Mouse (Mus musculus) lung, embryonic 15.5 days (tissue): Measurements from ENCODE around the gene Zbtb18. TPM values are rescaled to one million over a fixed set of nuclear protein-coding genes. Genes with fewer than 3 reads are reported as not detected.

Experiments used
- ATAC-seq: fragments of 200-750 bp; cut with Nextera tagmentation; 2 replicates; pipeline ENCODE4 v1.8.0; 2017; ENCODE audit warnings: moderate number of reproducible peaks, borderline replicate concordance; ENCODE audit not compliant: low FRiP score, low TSS enrichment; ENCODE audit errors: extremely low read depth
- H3K27ac ChIP-seq: fragments of 300-500 bp; sonication (generic); 2 replicates; pipeline ENCODE4 v1.5.1; 2015; ENCODE audit warnings: moderate library complexity, mild to moderate bottlenecking, inconsistent platforms
- H3K27me3 ChIP-seq: fragments of 300-500 bp; sonication (generic); 2 replicates; pipeline ENCODE4 v1.6.1; 2015; ENCODE audit warnings: inconsistent platforms
- H3K36me3 ChIP-seq: fragments of 300-500 bp; sonication (generic); 2 replicates; pipeline ENCODE4 v1.6.1; 2015; ENCODE audit warnings: inconsistent platforms
- H3K4me1 ChIP-seq: fragments of 300-500 bp; sonication (generic); 2 replicates; pipeline ENCODE4 v1.6.1; 2015; ENCODE audit warnings: inconsistent platforms
- H3K4me2 ChIP-seq: fragments of 300-500 bp; sonication (generic); 2 replicates; pipeline ENCODE4 v1.6.1; 2015; ENCODE audit warnings: inconsistent platforms, mild to moderate bottlenecking, moderate library complexity
- H3K4me3 ChIP-seq: fragments of 300-500 bp; sonication (generic); 2 replicates; pipeline ENCODE4 v1.5.1; 2015; ENCODE audit warnings: mild to moderate bottlenecking, inconsistent platforms
- H3K9ac ChIP-seq: fragments of 300-500 bp; sonication (generic); 2 replicates; pipeline ENCODE4 v1.6.1; 2015; ENCODE audit warnings: inconsistent platforms
- H3K9me3 ChIP-seq: fragments of 300-500 bp; sonication (generic); 2 replicates; pipeline ENCODE4 v1.6.1; 2016; ENCODE audit warnings: inconsistent platforms
- WGBS: fragments of 180-500 bp; shearing (Covaris S2); methylation state at CpG from one replicate; pipeline ENCODE4 v1.1.7; 2015; 5-methylcytosine and 5-hydroxymethylcytosine counted together
- polyA plus RNA-seq: library from polyadenylated mRNA; unstranded; fragments of >200 nt; fragmentation: Nextera tagmentation; extraction: Ambion mirVana; gene quantifications from 2 replicates; pipeline ENCODE4 v1.2.1, GENCODE M21; 2015

Zbtb18 gene
- 1.8 and 2.5 TPM in 2 replicates for polyA plus RNA-seq

GRCm38 (mm10) chr1:177442196-177442808 lies at the start of gene Zbtb18:
Gene Zbtb18 (plus strand): TSS chr1:177442351.
- peak within 1 kb of the TSS; percentile 73 for H3K9ac ChIP-seq
- H3K27ac ChIP-seq = peak within 1 kb of the TSS; percentile 99
- H3K9me3 ChIP-seq = no peaks in the 10 kb centered on the region
- peak; percentile 23 for ATAC-seq
- H3K27me3 ChIP-seq = no peaks in the 10 kb centered on the region
- peaks cover 3% of the 10 kb centered on the region; the same call in 1 of the 2 replicates for H3K36me3 ChIP-seq
- peak within 1 kb of the TSS; percentile 89 for H3K4me2 ChIP-seq
- H3K4me1 ChIP-seq = peaks cover 35% of the 10 kb centered on the region
- H3K4me3 ChIP-seq = peak within 1 kb of the TSS; percentile 90
- 0% methylated on average over 19 of the region's 106 CpGs for WGBS

- Histone ChIP-seq H3K4me1 (no peaks in the 10 kb centered on the region), H3K9me3 (no peaks in the 10 kb centered on the region), H3K9ac (no peak overlapping the region), H3K4me2 (no peak overlapping the region), H3K4me3 (no peak overlapping the region), H3K27ac (no peak overlapping the region), H3K27me3 (no peaks in the 10 kb centered on the region), H3K36me3 (no peaks in the 10 kb centered on the region)
- WGBS = 85% methylated on average over 1 of the region's 1 CpGs
- no peak for ATAC-seq
Observed at GRCm38 (mm10) chr1:177397455-177397854, 44.7 kb upstream of the Zbtb18 start.

- ATAC-seq = no peak
- H3K4me3 ChIP-seq = no peak overlapping the region
- H3K36me3 ChIP-seq = no peaks in the 10 kb centered on the region
- no peak overlapping the region for H3K27ac ChIP-seq
- H3K9ac ChIP-seq = no peak overlapping the region
- H3K4me1 ChIP-seq = no peaks in the 10 kb centered on the region
- no peak overlapping the region for H3K4me2 ChIP-seq
- no peaks in the 10 kb centered on the region for H3K27me3 ChIP-seq
- H3K9me3 ChIP-seq = no peaks in the 10 kb centered on the region
- 66% methylated on average over 6 of the region's 6 CpGs for WGBS
Observed at GRCm38 (mm10) chr1:177405170-177405569, 37.0 kb upstream of the Zbtb18 start.

GRCm38 (mm10) chr1:177408690-177409089 lies 33.5 kb upstream of the Zbtb18 start:
- ATAC-seq = no peak
- Histone ChIP-seq H3K27ac (no peak overlapping the region), H3K4me3 (no peak overlapping the region), H3K9ac (no peak overlapping the region), H3K4me2 (no peak overlapping the region), H3K36me3 (no peaks in the 10 kb centered on the region), H3K27me3 (no peaks in the 10 kb centered on the region), H3K4me1 (no peaks in the 10 kb centered on the region), H3K9me3 (no peaks in the 10 kb centered on the region)
- 50% methylated on average over 3 of the region's 3 CpGs for whole genome bisulfite sequencing

- Histone ChIP-seq H3K9ac (no peak overlapping the region), H3K4me1 (no peaks in the 10 kb centered on the region), H3K4me3 (no peak overlapping the region), H3K9me3 (no peaks in the 10 kb centered on the region), H3K4me2 (no peak overlapping the region), H3K27me3 (no peaks in the 10 kb centered on the region), H3K27ac (no peak overlapping the region), H3K36me3 (no peaks in the 10 kb centered on the region)
- no peak for ATAC-seq
- 72% methylated on average over 7 of the region's 7 CpGs for WGBS
Observed at GRCm38 (mm10) chr1:177410769-177411348, 31.3 kb upstream of the Zbtb18 start.

GRCm38 (mm10) chr1:177411359-177412358 lies 30.5 kb upstream of the Zbtb18 start:
- H3K4me3 ChIP-seq = no peak overlapping the region
- no peak overlapping the region for H3K27ac ChIP-seq
- H3K9me3 ChIP-seq = no peaks in the 10 kb centered on the region
- no peak overlapping the region for H3K4me2 ChIP-seq
- no peaks in the 10 kb centered on the region for H3K36me3 ChIP-seq
- no peak overlapping the region for H3K9ac ChIP-seq
- 50% methylated on average over 19 of the region's 19 CpGs for WGBS
- no peaks in the 10 kb centered on the region for H3K27me3 ChIP-seq
- ATAC-seq = no peak
- H3K4me1 ChIP-seq = no peaks in the 10 kb centered on the region

- H3K36me3 ChIP-seq = no peaks in the 10 kb centered on the region
- H3K4me1 ChIP-seq = no peaks in the 10 kb centered on the region
- no peaks in the 10 kb centered on the region for H3K9me3 ChIP-seq
- H3K27me3 ChIP-seq = no peaks in the 10 kb centered on the region
- 68% methylated on average over 12 of the region's 12 CpGs for WGBS
- no peak overlapping the region for H3K27ac ChIP-seq
- no peak overlapping the region for H3K4me3 ChIP-seq
- no peak overlapping the region for H3K9ac ChIP-seq
- H3K4me2 ChIP-seq = no peak overlapping the region
- no peak for ATAC-seq
Observed at GRCm38 (mm10) chr1:177419331-177419730, 22.8 kb upstream of the Zbtb18 start.

GRCm38 (mm10) chr1:177420126-177420525 lies 22.0 kb upstream of the Zbtb18 start:
- Histone ChIP-seq H3K27me3 (no peaks in the 10 kb centered on the region), H3K4me3 (no peak overlapping the region), H3K36me3 (no peaks in the 10 kb centered on the region), H3K9me3 (no peaks in the 10 kb centered on the region), H3K9ac (no peak overlapping the region), H3K4me1 (no peaks in the 10 kb centered on the region), H3K27ac (no peak overlapping the region), H3K4me2 (no peak overlapping the region)
- WGBS = 71% methylated on average over 6 of the region's 6 CpGs
- no peak for ATAC-seq

GRCm38 (mm10) chr1:177427862-177428261 lies 14.3 kb upstream of the Zbtb18 start:
- H3K27ac ChIP-seq = no peak overlapping the region
- H3K4me2 ChIP-seq = no peak overlapping the region
- no peak overlapping the region for H3K4me3 ChIP-seq
- ATAC-seq = no peak
- 72% methylated on average over 5 of the region's 5 CpGs for WGBS
- no peaks in the 10 kb centered on the region for H3K36me3 ChIP-seq
- no peaks in the 10 kb centered on the region for H3K9me3 ChIP-seq
- no peak overlapping the region for H3K9ac ChIP-seq
- no peaks in the 10 kb centered on the region for H3K4me1 ChIP-seq
- H3K27me3 ChIP-seq = no peaks in the 10 kb centered on the region

GRCm38 (mm10) chr1:177428338-177428737 lies 13.8 kb upstream of the Zbtb18 start:
- no peak overlapping the region for H3K27ac ChIP-seq
- no peaks in the 10 kb centered on the region for H3K27me3 ChIP-seq
- no peak for ATAC-seq
- no peaks in the 10 kb centered on the region for H3K9me3 ChIP-seq
- WGBS = 65% methylated on average over 14 of the region's 14 CpGs
- no peak overlapping the region for H3K4me2 ChIP-seq
- H3K4me3 ChIP-seq = no peak overlapping the region
- no peak overlapping the region for H3K9ac ChIP-seq
- no peaks in the 10 kb centered on the region for H3K4me1 ChIP-seq
- no peaks in the 10 kb centered on the region for H3K36me3 ChIP-seq

GRCm38 (mm10) chr1:177429067-177429466 lies 13.1 kb upstream of the Zbtb18 start:
- Histone ChIP-seq H3K36me3 (no peaks in the 10 kb centered on the region), H3K27me3 (no peaks in the 10 kb centered on the region), H3K9ac (no peak overlapping the region), H3K4me1 (no peaks in the 10 kb centered on the region), H3K4me3 (no peak overlapping the region), H3K4me2 (no peak overlapping the region), H3K9me3 (no peaks in the 10 kb centered on the region), H3K27ac (no peak overlapping the region)
- no peak for ATAC-seq
- WGBS = 67% methylated on average over 4 of the region's 4 CpGs

GRCm38 (mm10) chr1:177440411-177440810 lies 1.7 kb upstream of the Zbtb18 start:
- H3K9me3 ChIP-seq = no peaks in the 10 kb centered on the region
- 0% methylated on average over 2 of the region's 2 CpGs for WGBS
- no peaks in the 10 kb centered on the region for H3K27me3 ChIP-seq
- H3K4me2 ChIP-seq = peak overlapping the region; percentile 89
- ATAC-seq = no peak
- H3K27ac ChIP-seq = no peak overlapping the region
- no peaks in the 10 kb centered on the region for H3K36me3 ChIP-seq
- H3K9ac ChIP-seq = no peak overlapping the region
- H3K4me1 ChIP-seq = peaks cover 24% of the 10 kb centered on the region
- H3K4me3 ChIP-seq = no peak overlapping the region
